Mouse (Mus musculus) right cerebral cortex, postnatal 10 days (tissue): ENCODE measurements around the gene Lax1.
"Not testable (repeated sequence)": the region's sequence is repeated elsewhere in the genome, so short reads cannot be mapped to it uniquely, and the experiment has no call there.

ENCODE experiments used
- DNase-seq, 2 experiments: peaks; one replicate each; pipeline ENCODE4 v3.0.0; 2021; ENCODE audit warnings: low spot score in 2 of 2

The Lax1 gene

GRCm38 (mm10) chr1:133689897-133690296 is at the start of gene Lax1:
Gene Lax1 (minus strand): TSS chr1:133690108.
- DNase-seq = no peak

GRCm38 (mm10) chr1:133736664-133737063 is 46.8 kb upstream of the Lax1 start:
- no peak for DNase-seq

GRCm38 (mm10) chr1:133735995-133736652 is 46.2 kb upstream of the Lax1 start:
- DNase-seq = peak; percentile 84 to 86

- no peak for DNase-seq
Observed at GRCm38 (mm10) chr1:133732814-133733213, 42.9 kb upstream of the Lax1 start.

- no peak for DNase-seq
Observed at GRCm38 (mm10) chr1:133728339-133728738, 38.4 kb upstream of the Lax1 start.

- no peak for DNase-seq
Observed at GRCm38 (mm10) chr1:133720342-133720741, 30.4 kb upstream of the Lax1 start.

- no peak for DNase-seq
Observed at GRCm38 (mm10) chr1:133718786-133719185, 28.9 kb upstream of the Lax1 start.

- DNase-seq = no peak
Observed at GRCm38 (mm10) chr1:133718296-133718695, 28.4 kb upstream of the Lax1 start.

GRCm38 (mm10) chr1:133716464-133716863 is 26.6 kb upstream of the Lax1 start:
- DNase-seq = no peak

GRCm38 (mm10) chr1:133715191-133715590 is 25.3 kb upstream of the Lax1 start:
- DNase-seq = no peak

GRCm38 (mm10) chr1:133713009-133713370 is 23.1 kb upstream of the Lax1 start:
- DNase-seq = peak in 1 of 2 experiments; percentile 36

GRCm38 (mm10) chr1:133712288-133713008 is 22.5 kb upstream of the Lax1 start:
- no peak for DNase-seq

GRCm38 (mm10) chr1:133711376-133711775 is 21.5 kb upstream of the Lax1 start:
- DNase-seq = no peak

- DNase-seq = no peak
Observed at GRCm38 (mm10) chr1:133710895-133711294, 21.0 kb upstream of the Lax1 start.

- no peak for DNase-seq
Observed at GRCm38 (mm10) chr1:133709292-133709691, 19.4 kb upstream of the Lax1 start.

- DNase-seq = not testable (repeated sequence)
Observed at GRCm38 (mm10) chr1:133701824-133702223, 11.9 kb upstream of the Lax1 start.

GRCm38 (mm10) chr1:133697935-133698620 is 8.2 kb upstream of the Lax1 start:
- no peak for DNase-seq

GRCm38 (mm10) chr1:133695901-133696300 is 6.0 kb upstream of the Lax1 start:
- peak in 1 of 2 experiments; percentile 47 for DNase-seq

- no peak for DNase-seq
Observed at GRCm38 (mm10) chr1:133694876-133695275, 5.0 kb upstream of the Lax1 start.

- no peak for DNase-seq
Observed at GRCm38 (mm10) chr1:133694301-133694700, 4.4 kb upstream of the Lax1 start.

GRCm38 (mm10) chr1:133693536-133694114 is 3.7 kb upstream of the Lax1 start:
- DNase-seq = no peak

GRCm38 (mm10) chr1:133692195-133692594 is 2.3 kb upstream of the Lax1 start:
- DNase-seq = no peak
